Mouse (Mus musculus): ENCODE data around the gene Tpst2. TPM values are rescaled to one million over a fixed set of nuclear protein-coding genes. Genes with fewer than 3 reads are reported as not detected.
A peak's percentile ranks its signal among the peaks of the same experiment; 100 is the strongest.

Gene Tpst2
- polyA plus RNA-seq, 1 experiment from 2014 or later, result 28.4 TPM

DNA sequence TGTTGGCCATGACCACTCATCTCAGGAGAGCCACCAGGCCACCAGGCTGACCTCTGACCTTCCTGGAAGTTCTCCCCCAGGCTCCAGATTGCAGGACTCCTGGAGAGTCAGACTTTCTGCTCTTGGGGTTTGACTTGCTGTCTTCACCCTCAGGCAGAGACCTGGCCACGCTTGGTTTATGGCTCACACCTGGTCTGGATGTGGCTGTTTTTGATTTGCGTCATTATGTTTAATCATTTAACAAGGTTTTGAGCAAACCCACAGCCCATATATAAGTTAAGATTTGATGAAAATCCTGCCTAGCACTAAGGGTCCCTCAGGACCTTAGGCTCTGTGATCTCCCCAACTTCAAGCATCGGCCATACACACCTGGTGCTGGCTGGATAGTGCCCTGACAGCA, 18.6 kb upstream of the Tpst2 start:
- no peak overlapping the region for H3K4me2 ChIP-seq
- ATAC-seq, result no peak
- H3K27me3 ChIP-seq, result no peaks in the 10 kb centered on the region; the same call in 1 of the 2 replicates
- peaks cover 36% of the 10 kb centered on the region for H3K4me1 ChIP-seq
- 79% methylated on average over 3 of the region's 3 CpGs for WGBS
- H3K27ac ChIP-seq, result no peak overlapping the region
- no peaks in the 10 kb centered on the region for H3K9me3 ChIP-seq (replicated peaks)
- H3K4me3 ChIP-seq, result no peak overlapping the region
- H3K9ac ChIP-seq, result no peak overlapping the region
- H3K36me3 ChIP-seq (ENCODE audit: poor library complexity, severe bottlenecking), result no peaks in the 10 kb centered on the region

- Histone ChIP-seq H3K27me3 (no peaks in the 10 kb centered on the region; the same call in 1 of the 2 replicates), H3K4me1 (0 out of 2 replicates have a peak, but pooled peaks cover 16% of the 10 kb centered on the region), H3K36me3 (ENCODE audit: poor library complexity, severe bottlenecking) (no peaks in the 10 kb centered on the region), H3K27ac (no peak overlapping the region), H3K9ac (no peak overlapping the region), H3K4me3 (no peak overlapping the region), H3K4me2 (no peak overlapping the region), H3K9me3 (replicated peaks) (no peaks in the 10 kb centered on the region)
- no peak for ATAC-seq
- 92% methylated on average over 16 of the region's 16 CpGs for WGBS
Observed at GRCm38 (mm10) chr5:112259862-112260650, 16.4 kb upstream of the Tpst2 start.

DNA sequence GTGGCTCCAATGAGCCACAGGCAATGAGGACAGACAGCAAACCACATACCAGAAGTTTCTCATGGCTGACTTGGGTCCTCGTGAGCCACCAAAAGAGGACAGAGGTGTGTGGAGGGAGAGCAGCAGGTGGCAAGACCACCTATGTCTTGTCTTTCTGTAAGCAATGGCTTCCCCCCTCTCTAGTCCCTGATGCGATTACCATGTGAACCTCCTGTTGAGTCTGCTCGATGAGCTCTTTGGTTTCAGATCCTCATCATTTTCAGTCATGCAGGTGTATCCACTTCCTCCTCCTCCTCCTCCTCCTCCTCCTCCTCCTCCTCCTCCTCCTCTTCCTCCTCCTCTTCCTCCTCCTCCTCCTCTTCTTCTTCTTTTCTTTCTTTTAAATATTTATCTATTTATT, 15.7 kb upstream of the Tpst2 start:
- Histone ChIP-seq H3K36me3 (ENCODE audit: poor library complexity, severe bottlenecking) (no peaks in the 10 kb centered on the region), H3K4me1 (peaks cover 12% of the 10 kb centered on the region; the same call in 1 of the 2 replicates), H3K9ac (no peak overlapping the region), H3K4me2 (no peak overlapping the region), H3K27me3 (no peaks in the 10 kb centered on the region; the same call in 1 of the 2 replicates), H3K27ac (no peak overlapping the region), H3K4me3 (no peak overlapping the region), H3K9me3 (replicated peaks) (no peaks in the 10 kb centered on the region)
- 82% methylated on average over 3 of the region's 3 CpGs for WGBS
- ATAC-seq, result no peak

- Histone ChIP-seq H3K4me2 (no peak overlapping the region), H3K4me3 (no peak overlapping the region), H3K9me3 (replicated peaks) (no peaks in the 10 kb centered on the region), H3K27ac (no peak overlapping the region), H3K4me1 (peaks cover 7% of the 10 kb centered on the region; the same call in 1 of the 2 replicates), H3K9ac (no peak overlapping the region), H3K27me3 (peaks cover 4% of the 10 kb centered on the region; the same call in 1 of the 2 replicates), H3K36me3 (ENCODE audit: poor library complexity, severe bottlenecking) (no peaks in the 10 kb centered on the region)
- 90% methylated on average over 7 of the region's 7 CpGs for WGBS
- ATAC-seq, result no peak
Observed at GRCm38 (mm10) chr5:112264099-112264498, 12.4 kb upstream of the Tpst2 start.

DNA sequence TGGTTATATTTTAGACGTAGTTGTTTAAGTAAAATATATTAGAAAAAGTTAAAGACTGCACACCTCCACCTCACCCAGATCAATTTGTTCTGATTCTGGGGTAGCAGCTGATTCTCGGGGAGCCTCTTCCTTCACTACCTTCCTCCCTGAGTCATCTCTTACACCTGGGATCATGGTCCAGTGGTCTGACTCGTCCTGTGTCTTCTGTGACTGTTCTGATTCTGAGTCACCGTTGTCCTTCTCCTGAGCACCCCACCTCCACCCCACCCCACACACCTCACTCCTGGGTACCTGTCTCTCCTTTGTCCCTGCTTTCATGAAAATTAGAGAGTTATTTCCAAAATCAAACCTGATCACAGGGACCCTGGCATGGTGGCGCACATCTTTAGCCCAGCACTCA, 11.4 kb upstream of the Tpst2 start:
- H3K9ac ChIP-seq, result no peak overlapping the region
- H3K4me1 ChIP-seq, result peaks cover 7% of the 10 kb centered on the region; the same call in 1 of the 2 replicates
- WGBS, result 89% methylated on average over 5 of the region's 5 CpGs
- ATAC-seq, result no peak
- H3K9me3 ChIP-seq (replicated peaks), result no peaks in the 10 kb centered on the region
- no peak overlapping the region for H3K4me3 ChIP-seq
- no peak overlapping the region for H3K27ac ChIP-seq
- peaks cover 4% of the 10 kb centered on the region; the same call in 1 of the 2 replicates for H3K27me3 ChIP-seq
- no peak overlapping the region for H3K4me2 ChIP-seq
- H3K36me3 ChIP-seq (ENCODE audit: poor library complexity, severe bottlenecking), result no peaks in the 10 kb centered on the region

DNA sequence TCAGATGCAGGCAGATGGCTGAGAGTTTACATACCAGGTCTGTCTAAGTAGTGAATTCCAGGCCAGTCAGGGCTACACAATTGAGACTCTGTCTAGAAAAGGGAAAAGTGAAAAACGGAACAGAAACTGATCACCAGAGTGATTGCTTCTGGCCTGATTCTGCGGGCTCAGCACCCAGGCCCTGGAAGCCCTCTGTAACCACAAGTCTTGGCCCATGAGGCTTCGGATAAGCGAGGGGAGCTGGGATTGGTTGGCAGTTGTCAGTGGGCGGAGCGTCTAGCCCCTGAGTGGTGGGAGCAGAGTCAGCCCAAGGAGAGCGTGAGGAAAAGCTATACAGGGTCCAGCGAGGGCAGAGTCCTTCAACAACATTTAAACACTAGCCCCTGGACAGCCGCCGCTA, 11.0 kb upstream of the Tpst2 start:
- peaks cover 4% of the 10 kb centered on the region; the same call in 1 of the 2 replicates for H3K27me3 ChIP-seq
- peaks cover 10% of the 10 kb centered on the region for H3K4me1 ChIP-seq
- H3K4me2 ChIP-seq, result no peak overlapping the region
- H3K27ac ChIP-seq, result no peak overlapping the region
- no peaks in the 10 kb centered on the region for H3K36me3 ChIP-seq (ENCODE audit: poor library complexity, severe bottlenecking)
- H3K9me3 ChIP-seq (replicated peaks), result no peaks in the 10 kb centered on the region
- no peak overlapping the region for H3K4me3 ChIP-seq
- no peak for ATAC-seq
- 8% methylated on average over 10 of the region's 10 CpGs for WGBS
- no peak overlapping the region for H3K9ac ChIP-seq

DNA sequence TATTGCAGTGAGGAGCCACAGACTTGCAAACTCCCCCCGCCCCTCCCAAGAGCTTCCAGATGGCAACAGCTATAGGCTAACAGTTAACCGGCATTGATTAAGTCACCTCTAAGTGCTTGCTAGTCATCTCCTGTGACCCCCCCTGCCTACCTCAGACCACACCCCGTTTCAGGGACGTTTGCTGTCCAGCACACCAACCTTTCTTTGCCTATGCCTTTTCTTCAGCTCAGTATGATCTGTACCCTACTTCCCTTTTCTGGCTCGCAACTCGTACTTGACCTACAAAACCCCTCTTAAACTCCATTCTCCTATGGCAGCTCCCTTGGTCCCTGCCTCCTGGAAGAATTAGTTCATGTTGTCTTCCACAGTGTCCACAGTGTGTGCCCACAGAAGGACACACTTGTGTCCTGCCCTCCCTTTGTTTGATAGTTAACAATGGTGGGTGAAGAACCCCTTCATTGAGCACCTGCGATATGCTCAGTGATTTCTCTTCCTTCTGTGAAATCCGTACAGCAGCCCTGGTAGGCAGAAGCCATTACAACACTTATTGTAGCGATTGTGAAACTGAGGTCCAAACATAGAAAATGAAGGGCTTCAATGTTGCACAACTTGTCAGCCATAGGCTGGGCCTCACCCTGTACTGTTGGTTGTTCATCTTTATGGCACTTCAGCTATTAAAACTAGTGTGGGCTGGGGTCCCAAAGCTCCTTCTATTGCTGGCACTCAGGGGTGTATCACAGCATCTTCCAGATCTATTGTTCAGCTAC, 10.3 kb upstream of the Tpst2 start:
- Histone ChIP-seq H3K4me3 (no peak overlapping the region), H3K36me3 (ENCODE audit: poor library complexity, severe bottlenecking) (no peaks in the 10 kb centered on the region), H3K27me3 (0 out of 2 replicates have a peak, but pooled peaks cover 4% of the 10 kb centered on the region), H3K27ac (no peak overlapping the region), H3K4me2 (no peak overlapping the region), H3K9ac (no peak overlapping the region), H3K4me1 (peaks cover 17% of the 10 kb centered on the region), H3K9me3 (replicated peaks) (no peaks in the 10 kb centered on the region)
- WGBS, result 57% methylated on average over 9 of the region's 9 CpGs
- ATAC-seq, result no peak

DNA sequence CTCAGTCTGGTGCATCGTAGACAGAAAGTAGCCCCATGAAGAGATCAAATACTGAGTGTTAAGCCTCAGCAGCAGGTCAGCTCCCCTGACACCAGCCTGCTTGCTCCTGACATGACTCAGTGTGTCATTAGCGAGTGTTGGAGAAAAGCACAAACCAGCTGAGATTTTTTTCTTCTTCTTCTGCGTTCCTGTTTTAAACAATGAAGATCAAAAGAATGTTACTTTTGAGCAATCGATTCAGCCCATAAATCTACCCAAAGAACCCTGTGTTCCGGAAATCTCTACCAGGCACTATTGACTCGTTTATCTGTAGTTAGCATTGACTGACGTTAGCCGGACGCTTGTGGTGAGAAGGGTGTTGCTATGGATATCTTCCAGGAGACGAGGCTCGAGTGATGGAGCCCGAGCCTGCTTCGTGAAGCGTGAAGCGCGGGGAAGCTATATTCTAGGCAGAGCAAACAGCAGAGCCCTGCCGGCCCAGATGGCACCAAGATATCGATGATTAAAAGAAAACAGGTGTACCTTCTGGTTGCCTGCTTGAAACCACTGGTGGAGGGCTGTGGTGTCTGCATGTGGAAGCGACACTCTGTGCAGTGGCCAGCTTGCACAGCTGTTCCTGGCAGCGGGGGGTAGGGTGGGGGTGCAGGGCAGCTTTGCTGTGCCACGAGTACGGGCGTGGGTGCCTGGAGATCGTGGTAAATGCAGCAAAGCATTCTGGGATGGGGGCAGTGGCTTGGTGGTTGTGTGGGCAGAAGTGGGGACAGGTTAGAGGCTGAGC, 5.5 kb upstream of the Tpst2 start:
- no peak for ATAC-seq
- Histone ChIP-seq H3K27ac (peak overlapping the region; percentile 48), H3K36me3 (ENCODE audit: poor library complexity, severe bottlenecking) (no peaks in the 10 kb centered on the region), H3K9me3 (replicated peaks) (no peaks in the 10 kb centered on the region), H3K4me2 (peak overlapping the region; percentile 22), H3K4me3 (no peak overlapping the region), H3K4me1 (peaks cover 15% of the 10 kb centered on the region), H3K27me3 (0 out of 2 replicates have a peak, but pooled peaks cover 4% of the 10 kb centered on the region), H3K9ac (no peak overlapping the region)
- WGBS, result 40% methylated on average over 24 of the region's 24 CpGs

DNA sequence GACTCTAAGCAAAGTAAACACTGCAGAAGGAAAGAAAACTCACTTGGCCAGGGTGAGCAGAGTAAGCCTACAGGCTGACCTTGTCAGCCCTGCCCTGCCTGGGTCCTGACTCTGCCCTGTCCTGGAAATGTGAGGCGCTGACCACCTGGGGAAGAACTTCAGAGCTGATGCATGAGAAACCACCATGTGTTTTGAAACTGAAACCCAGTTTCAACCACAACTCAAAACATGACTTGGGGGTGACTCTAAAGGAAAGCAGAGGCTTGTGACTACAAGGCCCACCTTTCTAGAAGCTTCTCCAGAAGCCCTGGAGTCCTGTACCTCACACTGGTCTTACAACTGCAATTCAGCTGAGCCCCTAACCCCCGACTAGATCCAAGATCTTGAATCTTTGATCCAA, 3.6 kb upstream of the Tpst2 start:
- H3K4me3 ChIP-seq, result no peak overlapping the region
- H3K36me3 ChIP-seq (ENCODE audit: poor library complexity, severe bottlenecking), result no peaks in the 10 kb centered on the region
- H3K4me1 ChIP-seq, result peaks cover 25% of the 10 kb centered on the region
- ATAC-seq, result no peak
- 0 out of 2 replicates have a peak, but pooled peaks cover 4% of the 10 kb centered on the region for H3K27me3 ChIP-seq
- no peak overlapping the region for H3K9ac ChIP-seq
- no peak overlapping the region for H3K27ac ChIP-seq
- H3K9me3 ChIP-seq (replicated peaks), result no peaks in the 10 kb centered on the region
- WGBS, result 67% methylated on average over 2 of the region's 2 CpGs
- H3K4me2 ChIP-seq, result no peak overlapping the region

DNA sequence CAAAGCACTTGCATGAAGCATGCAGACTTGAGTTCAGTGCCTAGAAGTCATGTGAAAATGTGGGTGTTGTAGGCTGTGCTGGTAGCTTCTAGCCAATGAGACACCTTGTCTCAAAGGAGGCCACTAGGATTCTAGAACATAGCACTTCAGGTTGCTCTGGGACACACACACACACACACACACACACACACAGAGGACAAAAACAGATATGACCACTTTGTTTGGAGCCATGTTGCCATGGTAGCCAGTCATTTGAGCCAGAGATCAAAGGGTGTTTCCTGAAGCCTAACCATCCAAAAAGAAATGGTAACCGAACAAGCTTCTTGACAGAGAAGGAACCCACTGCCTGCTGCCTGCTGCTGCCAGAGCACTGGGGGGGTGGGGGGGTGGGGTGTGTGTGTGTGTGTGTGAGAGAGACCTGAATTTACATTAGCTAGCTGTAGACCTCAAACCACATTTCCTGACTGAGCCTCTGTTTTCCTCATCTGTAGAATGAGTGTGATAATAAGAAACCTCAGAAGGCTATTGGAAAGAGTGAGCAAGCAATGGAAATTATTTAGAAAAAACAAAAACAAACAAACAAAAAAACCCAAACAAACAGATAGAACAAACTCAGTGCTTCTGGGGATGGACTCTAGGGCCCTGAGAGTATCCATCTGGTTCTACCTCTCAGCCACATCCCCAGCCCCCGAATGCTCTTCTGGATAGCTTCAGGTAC, 2.6 kb upstream of the Tpst2 start:
- ATAC-seq, result no peak
- Histone ChIP-seq H3K4me3 (no peak overlapping the region), H3K27ac (no peak overlapping the region), H3K36me3 (ENCODE audit: poor library complexity, severe bottlenecking) (no peaks in the 10 kb centered on the region), H3K4me1 (peaks cover 27% of the 10 kb centered on the region), H3K4me2 (no peak overlapping the region), H3K9ac (no peak overlapping the region), H3K27me3 (0 out of 2 replicates have a peak, but pooled peaks cover 3% of the 10 kb centered on the region), H3K9me3 (replicated peaks) (no peaks in the 10 kb centered on the region)
- 46% methylated on average over 2 of the region's 2 CpGs for WGBS

- H3K9me3 ChIP-seq (replicated peaks), result no peaks in the 10 kb centered on the region
- ATAC-seq, result no peak
- peak overlapping the region; percentile 85 for H3K4me2 ChIP-seq
- H3K9ac ChIP-seq, result no peak overlapping the region
- H3K27ac ChIP-seq, result no peak overlapping the region
- no peak overlapping the region for H3K4me3 ChIP-seq
- H3K27me3 ChIP-seq, result no peaks in the 10 kb centered on the region
- H3K36me3 ChIP-seq (ENCODE audit: poor library complexity, severe bottlenecking), result no peaks in the 10 kb centered on the region
- H3K4me1 ChIP-seq, result peaks cover 35% of the 10 kb centered on the region
- WGBS, result 54% methylated on average over 4 of the region's 4 CpGs
Observed at GRCm38 (mm10) chr5:112275021-112275804, 1.3 kb upstream of the Tpst2 start.
